Mouse (Mus musculus) c-Kit-positive CD71-negative TER-119-negative erythroid progenitor cells, embryonic 14.5 days (primary cell): Measurements from ENCODE around the gene Grm7.

Experiments used
- DNase-seq: peaks from one replicate; pipeline ENCODE4 v3.0.0-alpha.2; 2013; ENCODE audit warnings: low read depth

Gene Grm7

DNA sequence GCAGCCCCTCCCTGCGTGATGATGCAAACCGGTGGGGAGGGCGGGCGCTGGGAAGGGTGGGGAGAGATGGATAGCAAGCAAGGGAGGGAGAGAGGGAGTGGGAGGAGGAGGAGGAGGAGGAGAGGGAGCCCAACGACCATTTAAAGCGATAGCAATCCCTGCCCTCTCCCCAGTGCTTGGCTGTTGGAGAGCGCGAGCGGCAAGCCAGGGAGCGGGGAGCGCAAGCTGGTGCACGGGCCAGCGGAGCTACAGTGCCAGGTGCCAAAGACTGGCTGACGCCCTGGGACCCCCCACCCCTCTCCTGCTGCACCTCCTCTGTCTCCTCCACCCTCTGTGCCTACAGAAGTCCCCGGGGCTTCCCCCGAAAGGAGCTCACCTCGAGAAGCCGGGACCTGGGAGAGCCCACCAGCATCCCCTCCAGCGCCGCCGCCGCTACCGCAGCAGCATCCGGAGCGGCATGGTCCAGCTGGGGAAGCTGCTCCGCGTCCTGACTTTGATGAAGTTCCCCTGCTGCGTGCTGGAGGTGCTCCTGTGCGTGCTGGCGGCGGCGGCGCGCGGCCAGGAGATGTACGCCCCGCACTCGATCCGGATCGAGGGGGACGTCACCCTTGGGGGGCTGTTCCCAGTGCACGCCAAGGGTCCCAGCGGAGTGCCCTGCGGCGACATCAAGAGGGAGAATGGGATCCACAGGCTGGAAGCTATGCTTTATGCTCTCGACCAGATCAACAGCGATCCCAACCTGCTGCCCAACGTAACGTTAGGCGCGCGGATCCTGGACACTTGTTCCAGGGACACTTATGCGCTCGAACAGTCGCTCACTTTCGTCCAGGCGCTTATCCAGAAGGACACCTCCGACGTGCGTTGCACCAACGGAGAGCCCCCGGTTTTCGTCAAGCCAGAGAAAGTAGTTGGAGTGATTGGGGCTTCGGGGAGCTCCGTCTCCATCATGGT is at the start of gene Grm7:
TSS of gene Grm7 (plus strand) at position 171 of the 951 bp plus-strand sequence.
- DNase-seq, result no peak

DNA sequence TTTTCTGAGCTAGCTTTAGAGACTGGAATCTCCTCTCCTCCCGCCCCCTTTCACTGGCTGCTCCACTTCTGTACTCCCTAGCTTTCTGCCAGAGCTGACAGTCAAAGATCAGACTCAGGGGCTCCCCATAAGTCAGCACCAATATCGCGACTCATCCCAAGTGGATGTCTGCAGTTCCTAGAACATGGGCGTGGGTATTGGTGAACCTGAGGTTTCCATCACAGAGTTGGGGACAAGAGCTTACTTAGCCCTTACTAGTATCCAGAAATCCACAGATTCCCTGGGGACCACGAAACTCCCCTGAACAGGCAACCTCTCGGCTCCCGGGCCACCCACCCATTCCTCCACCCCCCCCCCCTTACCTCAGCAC is 355 bp upstream of the Grm7 start:
- DNase-seq, result no peak

DNA sequence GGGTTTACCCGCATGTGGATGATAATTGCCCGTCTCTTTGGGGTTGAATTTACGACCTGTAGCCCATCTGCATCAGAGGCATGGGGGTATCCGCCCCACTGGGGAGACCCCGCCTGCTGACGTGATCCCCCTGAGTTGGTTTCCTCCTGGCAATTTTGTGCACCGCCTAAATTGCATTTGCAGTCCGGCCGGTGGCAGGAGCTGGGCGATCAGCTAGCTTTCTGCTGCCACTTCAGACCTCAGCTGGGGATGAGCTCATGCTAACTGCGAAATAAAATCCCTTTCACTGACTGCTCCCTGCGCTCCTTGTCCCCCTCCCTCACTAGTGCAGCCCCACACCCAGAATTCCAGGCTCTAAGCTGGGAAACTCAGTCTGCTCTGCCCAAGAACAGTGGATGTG is 1.5 kb downstream of the Grm7 start:
- DNase-seq, result no peak

DNA sequence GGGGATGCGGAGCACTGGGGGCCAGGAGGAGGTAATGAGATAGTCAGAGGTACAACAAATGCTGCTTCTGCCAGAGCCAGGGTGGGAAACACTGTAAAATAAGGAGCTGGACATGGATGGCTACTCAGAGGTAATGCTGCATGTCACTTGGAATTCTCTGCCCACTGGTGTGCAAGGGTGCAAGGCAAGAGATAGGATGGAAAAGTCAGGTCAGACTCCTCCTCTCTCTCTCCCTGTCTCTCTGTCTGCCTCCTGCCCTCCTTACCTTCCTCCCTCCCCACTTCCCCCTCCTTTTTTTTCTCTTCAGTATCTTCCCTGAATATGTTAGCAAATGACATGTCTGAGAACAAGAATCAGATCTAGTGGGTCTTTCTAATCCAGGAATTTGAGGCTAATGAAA is 3.8 kb downstream of the Grm7 start:
- DNase-seq, result no peak

DNA sequence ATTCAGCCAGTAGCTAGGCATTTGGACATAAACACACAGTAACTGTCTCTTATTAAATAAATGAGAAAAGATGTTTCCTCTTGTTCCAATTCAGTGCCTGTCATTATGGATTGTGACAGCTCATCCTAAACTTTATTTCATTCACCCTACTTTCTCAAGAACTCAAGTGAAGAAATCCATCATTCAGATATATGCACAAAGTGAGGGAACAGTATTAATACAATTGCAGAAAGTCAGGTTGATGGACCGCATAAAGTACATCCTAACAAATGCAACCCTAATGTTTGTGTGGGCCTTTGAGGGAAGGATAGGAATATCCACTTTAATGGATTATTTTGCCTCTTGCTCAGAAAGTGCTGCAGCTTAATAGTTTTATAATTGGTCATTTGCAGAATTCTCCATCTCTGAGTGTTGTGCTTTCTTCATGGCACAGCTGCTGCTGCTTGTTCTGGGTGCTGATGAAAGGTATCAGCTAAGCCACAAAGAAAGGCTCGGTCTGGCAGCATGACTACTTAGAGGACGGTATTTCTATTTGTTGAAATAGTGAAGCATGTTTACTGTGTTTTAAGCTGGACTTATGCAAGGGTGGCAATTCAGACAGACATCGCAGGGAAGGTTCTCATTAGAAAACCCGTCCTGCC is 8.1 kb downstream of the Grm7 start:
- no peak for DNase-seq

DNA sequence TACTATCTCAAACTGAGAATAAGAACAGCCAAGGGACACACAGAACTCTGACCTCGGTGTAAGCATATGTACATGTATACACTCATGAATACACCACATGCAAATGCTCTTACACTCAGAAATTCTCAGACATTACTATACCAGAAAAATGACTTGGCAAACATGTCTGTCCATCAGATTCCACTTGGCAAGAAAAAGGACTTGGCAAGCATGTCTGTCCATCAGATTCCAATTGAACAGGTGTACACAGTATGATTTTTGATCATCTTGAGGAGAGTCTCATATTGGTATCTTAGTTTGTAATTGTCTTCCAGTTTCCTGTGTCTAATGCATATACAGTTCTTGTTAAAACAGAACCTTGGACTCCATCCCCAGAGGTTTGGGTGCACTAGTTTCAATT is 19.1 kb downstream of the Grm7 start:
- no peak for DNase-seq

DNA sequence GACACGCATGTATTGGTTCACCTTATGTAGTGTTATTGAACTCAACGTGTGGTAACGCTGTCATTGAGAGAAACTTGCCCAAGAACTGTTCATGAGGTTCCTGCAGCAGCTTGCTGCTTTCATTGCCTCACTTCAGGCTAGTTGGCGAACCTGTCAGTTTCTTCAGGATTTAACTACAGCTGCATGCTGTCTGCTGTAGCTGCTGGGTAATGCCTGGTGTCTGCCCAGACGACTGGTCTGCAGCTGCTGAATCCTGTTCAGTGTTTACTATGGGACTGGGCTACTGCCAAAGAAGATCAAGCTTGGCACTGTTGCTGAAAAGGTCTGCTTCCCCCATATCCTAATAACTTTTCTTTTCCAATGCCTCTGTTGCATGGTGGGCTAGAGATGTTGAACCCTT is 23.1 kb downstream of the Grm7 start:
- no peak for DNase-seq

DNA sequence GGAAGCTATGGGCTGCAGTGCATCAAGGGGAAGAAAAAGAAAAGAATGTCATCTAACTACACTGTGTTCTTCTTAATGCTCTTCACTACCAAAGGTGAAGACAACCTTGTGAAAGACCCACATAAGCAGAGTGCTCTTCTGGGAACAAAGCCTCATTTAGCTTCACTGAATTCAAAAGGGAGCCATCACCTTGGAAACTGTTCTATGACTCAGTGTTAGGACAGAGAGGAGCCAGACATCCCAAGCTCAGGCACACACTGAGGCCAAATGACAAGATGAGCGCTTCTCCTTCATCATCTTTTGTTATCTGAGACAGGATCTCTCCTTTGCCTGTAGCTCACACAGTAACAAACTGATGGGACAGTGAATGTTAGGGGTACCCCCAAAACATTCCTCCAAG is 45.6 kb downstream of the Grm7 start:
- DNase-seq, result no peak

DNA sequence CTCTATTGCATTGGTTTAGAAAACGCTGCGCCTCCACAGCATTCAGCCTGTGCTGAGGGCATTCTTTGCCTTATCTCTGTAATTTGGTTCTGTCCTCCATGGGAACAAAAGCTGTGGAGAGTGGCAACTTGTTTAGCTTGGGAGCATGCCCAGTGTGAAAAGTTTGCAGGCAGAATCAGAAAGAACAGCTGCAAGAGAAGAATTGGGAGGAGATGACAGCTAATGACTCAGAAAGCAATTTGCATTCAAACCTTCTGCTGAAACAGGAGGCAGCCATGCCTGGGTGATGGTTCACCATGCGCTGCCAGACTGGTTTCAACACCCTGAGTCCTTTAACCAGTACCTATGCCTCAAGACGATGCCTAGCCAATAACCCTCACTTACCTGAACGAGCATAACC is 64.4 kb downstream of the Grm7 start:
- no peak for DNase-seq

DNA sequence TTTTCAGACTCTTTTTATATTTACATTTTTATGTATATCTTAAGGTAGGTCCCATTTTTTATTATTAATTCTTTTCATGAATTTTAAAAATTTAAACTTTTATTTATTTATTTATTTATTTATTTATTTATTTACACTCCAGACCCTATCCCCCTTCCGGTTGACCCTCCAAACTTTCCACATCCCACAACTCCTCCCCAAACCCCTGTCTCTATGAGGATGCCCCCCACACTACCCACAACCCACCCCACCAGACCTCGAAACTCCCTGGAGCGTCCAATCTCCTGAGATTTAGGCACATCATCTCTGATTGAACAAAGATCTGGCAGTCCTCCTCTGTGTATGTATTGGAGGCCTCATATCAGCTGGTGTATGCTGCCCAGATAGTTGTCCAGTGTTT is 69.6 kb downstream of the Grm7 start:
- DNase-seq, result no peak

DNA sequence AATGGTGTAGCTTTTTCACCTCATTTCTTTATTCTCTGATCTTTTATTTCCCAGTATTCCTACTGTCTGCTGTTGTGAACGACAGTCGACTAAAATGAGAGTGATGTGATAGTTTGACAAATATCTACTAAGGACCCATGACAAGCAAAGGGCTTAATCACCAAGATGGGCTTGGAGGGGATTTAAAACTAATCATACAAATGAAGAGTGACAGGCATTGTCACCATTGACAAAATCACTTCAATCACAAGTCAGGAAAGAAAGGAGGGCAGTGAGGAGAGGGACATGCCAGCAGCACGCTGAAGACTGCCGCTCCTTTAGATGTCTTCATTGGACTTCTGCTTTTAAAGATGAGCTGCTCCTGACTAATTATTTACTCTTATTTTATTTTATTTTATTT is 78.0 kb downstream of the Grm7 start:
- DNase-seq, result no peak

DNA sequence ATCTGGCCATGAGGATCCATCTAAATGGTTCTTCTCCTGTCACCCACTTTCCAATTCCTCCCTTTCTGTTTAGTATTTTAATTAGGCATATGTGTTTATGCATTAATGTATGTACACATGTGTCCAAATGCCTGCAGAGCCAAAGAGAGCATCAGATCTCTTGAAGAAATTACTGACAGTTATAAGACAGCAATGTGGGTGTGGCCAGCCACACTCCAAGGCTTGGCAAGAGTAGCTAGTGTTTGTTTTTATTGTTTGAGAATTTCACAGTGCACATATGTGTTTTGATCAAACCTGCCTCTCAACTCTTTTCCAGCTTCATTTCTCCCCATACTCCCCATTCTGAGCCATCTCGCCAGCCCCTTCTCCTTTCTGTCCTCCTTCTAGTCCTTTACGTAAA is 88.5 kb downstream of the Grm7 start:
- no peak for DNase-seq

DNA sequence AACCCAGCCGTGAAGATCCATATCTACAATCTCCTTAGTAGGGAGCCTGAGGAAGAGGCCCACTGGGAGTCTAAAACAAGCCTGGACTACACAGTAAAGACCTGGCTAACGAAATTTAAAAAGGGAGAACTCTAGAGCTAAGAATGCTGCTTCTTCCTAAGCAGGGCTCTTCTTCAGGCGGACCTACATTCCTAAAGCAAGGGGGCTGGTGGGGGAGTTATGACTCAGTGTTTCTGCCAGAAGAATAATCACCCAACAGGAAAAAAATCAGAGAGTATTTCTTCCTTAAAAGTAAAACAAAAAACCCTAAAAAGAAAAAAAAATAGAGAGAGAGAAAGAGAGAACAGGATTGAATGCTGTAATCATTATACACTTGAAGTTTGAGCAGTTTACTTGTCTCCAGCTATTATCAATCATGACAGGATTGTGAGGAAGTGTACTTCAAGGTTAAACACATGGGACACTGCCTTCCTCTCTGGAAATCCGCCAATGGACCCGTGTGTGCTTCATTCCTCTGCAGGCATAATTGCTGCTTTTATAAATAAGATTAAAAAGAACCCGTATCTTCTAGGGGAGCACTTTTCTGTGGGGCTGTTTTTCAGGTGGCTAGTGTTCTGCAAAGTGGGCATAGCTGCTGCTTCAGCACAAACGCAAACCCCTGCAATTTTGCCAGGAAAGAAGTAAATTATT is 98.7 kb downstream of the Grm7 start:
- DNase-seq, result no peak

DNA sequence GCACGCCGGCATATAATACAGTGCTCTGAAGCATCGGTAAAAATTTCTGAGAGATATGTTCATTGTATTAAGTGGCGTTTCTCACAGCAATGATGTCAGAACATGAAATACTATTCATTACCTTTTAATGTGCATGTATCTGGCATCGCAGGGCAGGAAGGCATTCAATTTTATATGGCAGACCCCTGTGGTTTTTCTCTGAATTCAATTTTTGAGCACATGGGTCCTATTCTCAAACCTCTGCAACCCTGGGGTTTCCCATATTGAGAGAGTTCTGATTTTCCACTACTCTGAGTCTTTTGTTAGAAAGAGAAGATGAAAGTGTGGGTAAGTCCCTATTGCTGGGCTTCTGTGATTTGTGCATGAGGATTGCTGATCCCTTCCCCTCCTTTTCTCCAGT is 110.5 kb downstream of the Grm7 start:
- DNase-seq, result no peak

DNA sequence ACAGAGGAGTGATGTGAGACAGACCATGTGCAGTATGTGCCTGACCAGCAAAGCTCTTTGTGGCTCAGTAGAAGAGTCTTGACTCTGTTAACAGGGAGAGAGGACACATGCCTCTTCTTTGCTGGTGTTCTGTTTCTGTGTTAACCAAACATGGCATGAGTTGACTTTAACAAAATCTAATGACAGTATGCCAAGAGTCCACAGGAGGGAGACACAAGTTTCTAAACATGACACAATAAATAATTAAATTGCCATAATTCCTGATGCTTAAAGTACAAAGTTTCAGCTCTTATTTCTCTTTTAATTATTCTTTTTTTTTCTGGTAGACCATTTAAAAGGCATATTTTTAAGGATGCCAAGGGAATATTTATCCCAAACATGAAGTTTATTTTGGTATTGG is 124.2 kb downstream of the Grm7 start:
- DNase-seq, result no peak

DNA sequence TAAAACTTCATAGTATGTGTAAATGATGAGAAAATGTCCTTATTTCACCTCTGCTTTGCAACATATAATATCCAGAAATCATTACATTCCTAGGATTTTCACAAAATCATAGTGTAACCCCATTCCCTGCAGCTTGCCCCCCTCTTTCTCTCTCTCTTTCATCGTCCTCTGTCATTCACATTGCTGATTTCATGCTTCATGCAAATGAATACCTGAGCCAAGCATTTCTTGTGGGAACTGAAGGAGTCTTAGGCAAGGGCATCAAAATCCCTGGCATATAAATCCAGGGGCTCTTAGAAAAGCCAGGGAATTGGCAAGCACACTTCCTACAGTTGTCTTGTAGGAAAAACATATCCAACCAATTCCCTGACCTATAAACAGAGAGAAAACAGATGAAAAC is 127.3 kb downstream of the Grm7 start:
- DNase-seq, result no peak

DNA sequence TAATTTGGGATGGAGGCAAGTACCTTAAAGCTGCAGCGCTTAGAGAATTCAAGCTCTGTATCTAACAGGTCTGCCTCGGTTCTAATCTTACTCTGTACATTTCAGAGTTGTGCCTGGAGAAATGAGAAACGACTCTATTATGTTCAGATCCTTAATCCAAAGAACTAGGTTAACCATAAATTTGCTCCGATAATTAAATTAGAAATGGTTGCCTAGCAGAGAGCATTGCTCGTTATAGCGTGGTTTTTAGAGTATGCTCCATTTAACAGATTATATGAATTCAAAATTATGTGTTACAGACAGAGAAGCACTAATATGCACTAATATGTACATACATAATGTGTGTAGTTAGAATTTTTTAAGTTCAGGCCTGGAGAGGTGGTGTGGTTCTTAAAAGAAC is 130.7 kb downstream of the Grm7 start:
- DNase-seq, result no peak

DNA sequence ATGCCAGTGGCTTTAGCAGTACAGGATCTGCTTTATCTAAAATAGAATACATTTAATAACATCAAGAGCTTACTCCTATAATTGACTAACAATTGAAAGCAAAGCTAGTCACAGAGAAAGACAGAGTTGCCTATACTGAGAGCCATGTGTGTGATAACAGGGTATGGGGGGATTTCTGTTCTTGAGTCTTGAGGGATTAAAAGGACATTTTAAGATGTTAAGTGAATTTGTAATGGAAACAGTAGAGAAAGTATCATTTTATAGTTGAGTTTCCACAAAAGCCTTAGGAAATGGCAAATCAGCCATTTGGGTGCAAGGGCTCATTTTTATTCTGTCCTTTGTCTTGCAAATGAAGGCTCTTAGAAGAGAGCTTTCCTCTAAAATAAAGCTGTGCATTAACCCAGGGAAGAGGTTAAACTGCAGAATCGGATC is 140.1 kb downstream of the Grm7 start:
- DNase-seq, result no peak

DNA sequence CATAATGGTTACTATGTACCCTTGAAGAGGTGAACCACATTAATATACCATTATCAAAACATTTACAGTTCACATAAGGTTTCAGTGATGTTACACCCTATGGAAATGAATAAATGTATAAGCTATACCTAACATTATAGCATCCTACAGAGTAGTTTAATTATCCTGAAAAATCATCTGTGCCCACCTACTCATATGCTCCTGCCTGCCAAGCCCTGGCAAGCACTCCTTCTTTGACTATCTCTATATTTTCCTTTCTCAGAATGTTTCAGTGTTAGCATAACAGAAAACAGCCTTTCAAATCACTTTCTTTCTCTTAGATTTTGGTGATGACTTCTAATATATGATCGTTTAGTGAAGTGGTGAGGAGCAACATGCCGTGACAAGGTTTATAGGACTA is 147.3 kb downstream of the Grm7 start:
- DNase-seq, result no peak

DNA sequence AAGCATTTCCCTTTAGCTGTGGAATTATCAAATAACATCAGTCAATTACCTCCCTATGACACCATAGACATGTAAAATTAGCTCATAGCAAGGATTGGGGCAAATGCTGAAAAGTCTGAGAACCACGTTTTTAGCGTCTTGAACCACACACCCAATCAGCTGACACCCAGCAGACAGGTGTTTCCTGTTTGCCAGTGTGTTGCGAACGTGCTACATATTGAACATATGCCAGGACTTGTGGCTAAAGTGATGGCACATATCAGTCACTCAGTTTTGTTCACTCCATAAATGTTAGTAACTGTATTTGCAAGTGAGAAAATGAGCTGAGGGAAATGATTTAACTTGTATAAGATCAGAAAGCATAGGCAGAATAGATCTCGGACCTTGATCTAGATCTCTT is 162.1 kb downstream of the Grm7 start:
- DNase-seq, result no peak

DNA sequence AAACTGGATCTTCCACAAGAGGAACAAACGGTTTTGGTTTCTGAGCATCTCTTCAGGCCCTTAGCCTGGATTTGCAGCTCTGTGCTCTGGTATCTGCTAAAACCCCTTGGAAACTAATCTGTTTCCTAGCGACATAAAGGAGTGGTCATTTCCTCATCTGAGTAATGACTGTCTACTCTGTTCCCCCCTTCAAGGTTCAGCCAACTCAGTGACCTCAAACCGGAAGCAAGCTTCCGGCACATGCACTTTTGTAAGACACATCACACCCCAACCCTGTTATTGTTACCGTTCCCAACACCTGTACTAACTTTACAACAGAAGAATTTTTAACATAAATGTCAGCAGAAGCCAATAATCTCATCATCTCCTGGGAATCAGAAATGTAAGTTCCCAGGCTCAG is 166.8 kb downstream of the Grm7 start:
- no peak for DNase-seq

DNA sequence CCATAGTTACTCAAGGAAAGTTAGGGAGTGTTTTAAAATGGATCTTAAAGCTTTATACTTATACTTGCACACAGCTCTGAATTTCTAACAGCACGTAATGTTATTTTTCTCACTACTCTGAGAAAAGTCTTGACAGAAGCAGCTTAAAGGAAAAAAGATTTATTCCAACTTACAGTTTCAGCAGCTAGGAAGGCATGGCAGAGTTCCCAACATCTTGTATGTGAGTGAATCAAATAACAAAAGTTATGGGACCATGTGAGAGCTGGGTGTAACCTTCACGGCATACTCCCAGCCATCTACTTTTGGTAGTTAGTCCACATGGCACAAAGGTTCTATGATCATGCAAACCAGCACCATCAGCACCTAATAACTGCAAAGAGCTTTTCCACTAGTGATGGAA is 172.9 kb downstream of the Grm7 start:
- DNase-seq, result no peak

DNA sequence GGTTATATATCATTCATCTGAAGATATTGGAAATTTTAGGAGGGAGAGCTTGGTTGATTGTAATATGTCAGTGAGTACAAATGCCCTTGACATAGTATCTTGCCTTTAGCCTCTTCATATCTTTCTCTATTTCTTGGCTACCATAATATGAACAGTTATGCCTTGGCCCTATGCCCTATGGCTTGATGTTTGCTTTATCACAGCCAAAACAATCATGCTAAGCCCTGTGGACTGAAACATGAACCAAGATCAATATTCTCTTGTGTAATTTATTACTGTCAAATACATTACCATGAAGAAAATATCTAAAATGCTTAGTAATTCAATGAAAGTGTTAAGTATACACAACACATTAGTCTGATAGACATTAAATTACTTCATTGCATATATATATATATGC is 222.9 kb downstream of the Grm7 start:
- no peak for DNase-seq
